Mouse (Mus musculus) heart, adult 2 months (tissue): ENCODE measurements at regions not wholly inside any gene's neighbourhood (a gene's known extent, or its start where the extent isn't known, plus 50 kb on each side); places are given as distances from the start of the nearest gene placed in this dataset.

Experiments used
- CTCF ChIP-seq: fragments of 200-600 bp; IDR thresholded peaks from 2 replicates; pipeline ENCODE4 v1.8.1; 2022; ENCODE audit warnings: antibody characterized with exemption, mild to moderate bottlenecking, moderate library complexity
- EP300 ChIP-seq: fragments of 200-500 bp; IDR thresholded peaks from 2 replicates; pipeline ENCODE4 v1.6.1; 2011; ENCODE audit warnings: low read depth, low read length, control low read depth; ENCODE audit not compliant: insufficient read depth

DNA sequence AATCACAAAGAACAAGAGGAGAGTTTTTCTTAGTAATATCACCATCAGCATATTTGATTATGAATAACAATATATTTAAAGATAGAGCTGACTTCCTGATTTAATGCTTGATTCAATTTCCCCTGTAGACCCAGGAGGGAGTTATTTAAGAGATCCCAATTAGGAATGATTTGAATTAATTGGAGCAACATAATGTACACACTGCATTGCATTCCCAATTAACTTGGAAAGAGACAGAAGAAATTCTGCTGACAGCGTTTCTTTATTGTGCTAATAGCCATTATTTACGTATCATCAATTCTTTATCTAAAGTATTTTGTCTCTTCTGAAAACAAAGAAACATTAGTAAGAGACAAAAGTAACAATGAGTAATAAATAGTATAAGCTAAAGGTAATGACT, 1491.2 kb upstream of the Cited2 start:
- TF ChIP-seq CTCF, result no peak
- TF ChIP-seq EP300, result no peak
